12 mouse cellular contexts compared by ENCODE assay signal in the genomic region with DNA sequence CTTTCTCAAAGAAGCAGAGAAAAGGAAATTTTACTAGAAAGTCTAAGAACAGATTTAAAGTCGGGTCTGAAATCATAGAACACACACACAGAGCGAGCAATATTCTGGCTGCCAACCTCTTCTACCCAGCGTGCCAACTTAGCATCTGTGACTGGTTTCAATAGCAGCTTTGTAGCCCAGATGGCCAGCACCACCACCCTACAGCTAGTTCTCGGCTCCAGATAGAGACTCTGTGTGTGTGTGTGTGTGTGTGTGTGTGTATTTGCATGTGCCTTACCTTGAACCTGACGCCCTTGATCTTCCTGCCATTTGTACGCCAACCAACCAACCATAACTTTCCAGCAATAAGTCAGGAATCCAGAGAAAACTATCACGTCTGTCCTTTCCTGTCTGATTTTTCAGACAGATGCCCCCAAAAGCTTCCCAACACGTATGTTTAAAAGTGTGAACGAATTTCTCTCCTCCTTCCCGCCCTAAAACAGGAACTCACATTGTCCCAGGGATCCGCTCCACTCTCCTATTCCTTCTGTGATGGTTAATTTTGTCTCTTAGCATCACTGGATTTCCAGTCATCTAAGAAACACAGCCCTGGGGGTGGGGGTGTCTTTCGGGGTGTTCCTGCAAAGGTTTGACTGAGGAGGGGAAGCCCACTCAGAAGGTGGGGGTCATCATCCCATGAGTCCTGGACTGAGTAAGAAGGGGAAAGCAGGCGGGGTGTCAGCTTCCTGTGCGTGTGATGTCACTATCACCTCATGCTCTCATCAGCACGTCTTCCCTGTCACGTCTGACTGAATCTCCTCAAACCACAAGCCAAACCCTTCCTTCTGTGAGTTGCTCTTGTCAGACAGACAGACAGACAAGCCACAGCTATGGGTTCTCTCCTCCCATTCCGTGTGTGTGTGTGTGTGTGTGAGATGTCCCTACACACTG. TPM values are rescaled to one million over a fixed set of nuclear protein-coding genes. Genes with fewer than 3 reads are reported as not detected.
DNase-seq lines count a peak whose midpoint lies in the region; ATAC-seq and TF ChIP-seq lines count a peak whose summit lies in the region.
"Had no signal": no experiment of that assay in that cellular context is flagged by ENCODE, and none has a peak within 500 bp of the region (broad histone marks: within the 10 kb centered on the region; RNA-seq: fewer than 3 reads in every experiment).

No protein-coding gene starts in this region.

- peak overlapping the region in 1 of 3 experiments; percentile 11 for H3K4me3 ChIP-seq in CH12.LX (replicated peaks in 1 of 3; ENCODE audit: low read depth in 2 of 3, low read length in 2 of 3, poor library complexity in 1 of 3)
- H3K4me3 ChIP-seq in liver, postnatal 0 days (ENCODE audit: low read depth, low read length) = no peak overlapping the region
- no peak overlapping the region for H3K4me3 ChIP-seq in heart, embryonic 10.5 days
- H3K4me3 ChIP-seq: lung, embryonic 15.5 days had no signal

- H3K4me1 ChIP-seq in CH12.LX (ENCODE audit: control insufficient read depth in 1 of 2, insufficient read depth in 2 of 2) = peaks cover 28 to 60% of the 10 kb centered on the region in 2 experiments
- H3K4me1 ChIP-seq in liver, postnatal 0 days (ENCODE audit: insufficient read depth) = peaks cover 39% of the 10 kb centered on the region
- peaks cover 5% of the 10 kb centered on the region; the same call in 1 of the 2 replicates for H3K4me1 ChIP-seq in heart, embryonic 10.5 days

- no peak for ATAC-seq in liver, postnatal 0 days

- H3K27ac ChIP-seq in CH12.LX (ENCODE audit: insufficient read depth, low read depth) = peak overlapping the region; percentile 44; the same call in 1 of the 2 replicates
- H3K27ac ChIP-seq in liver, postnatal 0 days (ENCODE audit: low read depth) = no peak overlapping the region
- H3K27ac ChIP-seq in heart, embryonic 10.5 days = no peak overlapping the region
- H3K27ac ChIP-seq: lung, embryonic 15.5 days had no signal

- H3K36me3 ChIP-seq in CH12.LX (replicated peaks in 1 of 2; ENCODE audit: control insufficient read depth in 1 of 2, insufficient read depth in 1 of 2, low read length in 1 of 2) = no peaks in the 10 kb centered on the region
- H3K36me3 ChIP-seq in liver, postnatal 0 days (replicated peaks; ENCODE audit: insufficient read depth, low read length) = no peaks in the 10 kb centered on the region
- no peaks in the 10 kb centered on the region for H3K36me3 ChIP-seq in heart, embryonic 10.5 days
- H3K36me3 ChIP-seq: lung, embryonic 15.5 days had no signal

- no peak for TF ChIP-seq CTCF in CH12.LX (conservative IDR thresholded peaks at IDR 0.05 in 1 of 2, IDR thresholded peaks at IDR 0.05 in 1 of 2; ENCODE audit: low read depth in 2 of 2, low read length in 2 of 2)
- TF ChIP-seq CTCF in liver, postnatal 0 days (IDR thresholded peaks at IDR 0.05; ENCODE audit: low read depth) = no peak

- peak; percentile 89 for DNase-seq in CH12.LX (ENCODE audit: extremely low read depth)
- DNase-seq in cerebellum, adult 11 months = peak; percentile 83
- DNase-seq in frontal cortex, postnatal 36 days (ENCODE audit: low spot score in 2 of 2) = peak; percentile 50 to 80
- DNase-seq in left cerebral cortex, postnatal 25 days (ENCODE audit: low spot score in 2 of 2) = peak; percentile 61 to 86
- DNase-seq in liver, postnatal 0 days = no peak
- DNase-seq in testis, postnatal 10 days (ENCODE audit: low spot score) = no peak
- DNase-seq in heart, embryonic 10.5 days (ENCODE audit: low spot score) = no peak
- no peak for DNase-seq in urinary bladder, postnatal 4 days (ENCODE audit: low spot score in 2 of 2)
- DNase-seq: kidney, postnatal 25 days; thymus, postnatal 4 days had no signal

- dilution Hi-C loops in CH12.LX (cut with MboI; ENCODE audit: extremely low pct_ligation_motif_present, extremely low pct_unique_long_range_greater_than_20kb, low sequenced_read_pairs) = no loop called here

- TF ChIP-seq RAD21 in CH12.LX (IDR thresholded peaks at IDR 0.05; ENCODE audit: low read depth, low read length) = no peak

- TF ChIP-seq EP300 in CH12.LX (IDR thresholded peaks at IDR 0.05; ENCODE audit: low read length) = peak; percentile 43; the same call in 1 of the 2 replicates
- no peak for TF ChIP-seq EP300 in liver, postnatal 0 days (IDR thresholded peaks at IDR 0.05; ENCODE audit: low read depth)

- intact Hi-C loops in left cerebral cortex, postnatal 25 days (cut with DNase I) = no loop called here

- H3K27me3 ChIP-seq in CH12.LX (replicated peaks) = peaks cover 4% of the 10 kb centered on the region
- peaks cover 2% of the 10 kb centered on the region; the same call in 1 of the 2 replicates for H3K27me3 ChIP-seq in liver, postnatal 0 days (ENCODE audit: insufficient read depth, low read length)
- H3K27me3 ChIP-seq in heart, embryonic 10.5 days (ENCODE audit: insufficient read depth, poor library complexity, severe bottlenecking) = peaks cover 14% of the 10 kb centered on the region

- in situ Hi-C loops in CH12.LX (cut with MboI; ENCODE audit: low pct_ligation_motif_present, low pct_unique_long_range_greater_than_20kb, low sequenced_read_pairs) = no loop called here

- H3K4me2 ChIP-seq in CH12.LX (ENCODE audit: insufficient read depth, low read depth, poor library complexity, severe bottlenecking) = peak overlapping the region; percentile 21
- no peak overlapping the region for H3K4me2 ChIP-seq in liver, postnatal 0 days (ENCODE audit: low read depth, low read length)
- H3K4me2 ChIP-seq: heart, embryonic 11.5 days; lung, embryonic 15.5 days had no signal

- no peak for TF ChIP-seq POLR2A in CH12.LX (IDR thresholded peaks at IDR 0.05; ENCODE audit: low read depth, low read length)

- 70% methylated on average over 17 of the region's 17 CpGs for WGBS in liver, postnatal 0 days (ENCODE audit: insufficient replicate concordance)
- 83% methylated on average over 17 of the region's 17 CpGs for WGBS in heart, embryonic 10.5 days

- H3K79me2 ChIP-seq in CH12.LX (replicated peaks; ENCODE audit: control insufficient read depth, extremely low read depth, insufficient read depth, poor library complexity, severe bottlenecking) = no peaks in the 10 kb centered on the region

- H3K9ac ChIP-seq in CH12.LX (ENCODE audit: insufficient read depth, low read depth) = no peak overlapping the region
- H3K9ac ChIP-seq in liver, postnatal 0 days (replicated peaks) = no peak overlapping the region
- H3K9ac ChIP-seq: lung, embryonic 15.5 days had no signal

- no peaks in the 10 kb centered on the region for H3K9me3 ChIP-seq in CH12.LX (replicated peaks; ENCODE audit: low read length)
- H3K9me3 ChIP-seq in liver, postnatal 0 days (ENCODE audit: low read length) = no peaks in the 10 kb centered on the region
- H3K9me3 ChIP-seq in heart, embryonic 10.5 days = no peaks in the 10 kb centered on the region
- H3K9me3 ChIP-seq: lung, embryonic 15.5 days had no signal

TF ChIP-seq in CH12.LX, 34 proteins besides CTCF, POLR2A, EP300 and RAD21 (continues in another document):
- no peak for TF ChIP-seq ZC3H11A (IDR thresholded peaks at IDR 0.05; ENCODE audit: low read depth, low read length)
- TF ChIP-seq MAFK (IDR thresholded peaks at IDR 0.05; ENCODE audit: insufficient replicate concordance, low read length) = no peak
- TF ChIP-seq MAX (IDR thresholded peaks at IDR 0.05; ENCODE audit: low read length) = no peak
- TF ChIP-seq E2F4 (IDR thresholded peaks at IDR 0.05; ENCODE audit: insufficient replicate concordance, low read depth, low read length) = no peak
- no peak for TF ChIP-seq UBTF (IDR thresholded peaks at IDR 0.05; ENCODE audit: low read depth, low read length)
- peak; percentile 76 for TF ChIP-seq IRF4 (IDR thresholded peaks at IDR 0.05; ENCODE audit: low read depth, low read length)
- TF ChIP-seq TBP (conservative IDR thresholded peaks at IDR 0.05; ENCODE audit: low read depth, low read length) = no peak
- TF ChIP-seq MEF2A (IDR thresholded peaks at IDR 0.05; ENCODE audit: borderline replicate concordance, low read depth, low read length) = no peak
- TF ChIP-seq CHD1 (IDR thresholded peaks at IDR 0.05; ENCODE audit: low read depth, low read length) = no peak
- 0 out of 2 replicates have a peak, but pooled peaks have one; percentile 13 for TF ChIP-seq HCFC1 (IDR thresholded peaks at IDR 0.05; ENCODE audit: low read depth, low read length)
- peak; percentile 41; the same call in 1 of the 2 replicates for TF ChIP-seq GABPA (IDR thresholded peaks at IDR 0.05; ENCODE audit: insufficient replicate concordance, low read depth, low read length)
- TF ChIP-seq POLR2AphosphoS2 (IDR thresholded peaks at IDR 0.05; ENCODE audit: low read depth, low read length) = no peak
- no peak for TF ChIP-seq ZKSCAN1 (IDR thresholded peaks at IDR 0.05; ENCODE audit: borderline replicate concordance, low read depth, low read length)

RNA-seq across cellular contexts. Expression of gene E330009J07Rik, which starts 3.3 kb away (rescaled TPM):
- 10.9 and 13.1 TPM in 2 replicates for total RNA-seq in CH12.LX (2012; rRNA removed)
- total RNA-seq in CH12.LX (2014; rRNA removed) = 21.6 and 22.0 TPM in 2 replicates
- 11.6 and 12.3 TPM in 2 replicates for polyA plus RNA-seq in CH12.LX (2012; ENCODE audit: insufficient read length, low read depth)
- total RNA-seq in left cerebral cortex, postnatal 25 days (2021) = 10 to 100 TPM; 57.4 to 58.1 TPM
- 2.4 and 5.0 TPM in 2 replicates for polyA plus RNA-seq in liver, postnatal 0 days (2015; fragmentation: Nextera tagmentation; extraction: Ambion mirVana)
- polyA plus RNA-seq in heart, embryonic 10.5 days (2016; fragmentation: Nextera tagmentation; extraction: Ambion mirVana) = 3.6 and 6.8 TPM in 2 replicates

RNA-seq across cellular contexts. Expression of gene Wee2, which starts 6.3 kb away (rescaled TPM):
- total RNA-seq in CH12.LX (2012; rRNA removed) (not detected in 2 replicates), CH12.LX (2014; rRNA removed) (not detected in 2 replicates)
- polyA plus RNA-seq in CH12.LX (2012; ENCODE audit: insufficient read length, low read depth) = not detected in 2 replicates
- total RNA-seq in left cerebral cortex, postnatal 25 days (2021) = not detected
- not detected in 2 replicates for polyA plus RNA-seq in liver, postnatal 0 days (2015; fragmentation: Nextera tagmentation; extraction: Ambion mirVana)
- 0.04 TPM in 1 of 2 replicates, not detected in the other for polyA plus RNA-seq in heart, embryonic 10.5 days (2016; fragmentation: Nextera tagmentation; extraction: Ambion mirVana)
- polyA plus RNA-seq: heart, embryonic 11.5 days; lung, embryonic 15.5 days had no signal

RNA-seq across cellular contexts. Expression of gene Ssbp1, which starts 38.5 kb away (rescaled TPM):
- total RNA-seq in CH12.LX (2012; rRNA removed) (70.2 and 84.1 TPM in 2 replicates), CH12.LX (2014; rRNA removed) (109 and 110 TPM in 2 replicates)
- polyA plus RNA-seq in CH12.LX (2012; ENCODE audit: insufficient read length, low read depth) = 118 and 147 TPM in 2 replicates
- 10 to 100 TPM; 31.0 to 33.4 TPM for total RNA-seq in left cerebral cortex, postnatal 25 days (2021)
- polyA plus RNA-seq in liver, postnatal 0 days (2015; fragmentation: Nextera tagmentation; extraction: Ambion mirVana) = 62.5 and 65.1 TPM in 2 replicates
- polyA plus RNA-seq in heart, embryonic 10.5 days (2016; fragmentation: Nextera tagmentation; extraction: Ambion mirVana) = 122 and 162 TPM in 2 replicates

RNA-seq across cellular contexts. Expression of gene Tas2r137, which starts 58.4 kb away (rescaled TPM):
- total RNA-seq in CH12.LX (2012; rRNA removed) (not detected in 2 replicates), CH12.LX (2014; rRNA removed) (not detected in 2 replicates)
- not detected in 2 replicates for polyA plus RNA-seq in CH12.LX (2012; ENCODE audit: insufficient read length, low read depth)
- under 1 TPM in 1 of 2 experiments, not detected in 1; 0.34 TPM for total RNA-seq in left cerebral cortex, postnatal 25 days (2021)
- polyA plus RNA-seq in liver, postnatal 0 days (2015; fragmentation: Nextera tagmentation; extraction: Ambion mirVana) = not detected in 2 replicates
- not detected in 2 replicates for polyA plus RNA-seq in heart, embryonic 10.5 days (2016; fragmentation: Nextera tagmentation; extraction: Ambion mirVana)
- polyA plus RNA-seq: heart, embryonic 11.5 days; lung, embryonic 15.5 days had no signal

Comparison
In these comparisons a context has a peak if more than half of its experiments do, and no peak if none do; other contexts are left out.
1. DNase-seq: peak in CH12.LX (single experiment), cerebellum, adult 11 months (single experiment), frontal cortex, postnatal 36 days (2 of 2) and left cerebral cortex, postnatal 25 days (2 of 2); none in liver, postnatal 0 days (single experiment), testis, postnatal 10 days (single experiment), heart, embryonic 10.5 days (single experiment) and urinary bladder, postnatal 4 days (0 of 2).